Mouse (Mus musculus) kidney, embryonic 14.5 days (tissue): Measurements from ENCODE around the gene Enkd1. TPM values are rescaled to one million over a fixed set of nuclear protein-coding genes. Genes with fewer than 3 reads are reported as not detected.
A peak's percentile ranks its signal among the peaks of the same experiment; 100 is the strongest.

Source experiments
- ATAC-seq: fragments of 200-750 bp; cut with Nextera tagmentation; 2 replicates; pipeline ENCODE4 v1.8.0; 2017; ENCODE audit warnings: moderate number of reproducible peaks, mild to moderate bottlenecking, moderate TSS enrichment, moderate library complexity; ENCODE audit not compliant: low FRiP score, low TSS enrichment
- H3K27ac ChIP-seq: fragments of 300-500 bp; sonication (generic); 2 replicates; pipeline ENCODE4 v1.5.1; 2014; ENCODE audit warnings: low read depth, mild to moderate bottlenecking, low read length, moderate library complexity, mixed read lengths
- H3K27me3 ChIP-seq: fragments of 300-500 bp; sonication (generic); 2 replicates; pipeline ENCODE4 v1.6.1; 2014; ENCODE audit warnings: mild to moderate bottlenecking, low read length; ENCODE audit not compliant: control insufficient read depth, insufficient read depth
- H3K36me3 ChIP-seq: fragments of 300-500 bp; sonication (generic); 2 replicates; pipeline ENCODE4 v1.6.1; 2014; ENCODE audit warnings: low read length, mixed read lengths; ENCODE audit not compliant: control insufficient read depth, insufficient read depth
- H3K4me1 ChIP-seq: fragments of 300-500 bp; sonication (generic); 2 replicates; pipeline ENCODE4 v1.6.1; 2014; ENCODE audit warnings: low read length, mixed read lengths; ENCODE audit not compliant: control insufficient read depth, insufficient read depth
- H3K4me2 ChIP-seq: fragments of 300-500 bp; sonication (generic); replicated peaks from 2 replicates; pipeline ENCODE4 v1.6.1; 2014; ENCODE audit warnings: low read depth, mild to moderate bottlenecking, low read length
- H3K4me3 ChIP-seq: fragments of 300-500 bp; sonication (generic); 2 replicates; pipeline ENCODE4 v1.5.1; 2014; ENCODE audit warnings: mild to moderate bottlenecking, low read length
- H3K9ac ChIP-seq: fragments of 300-500 bp; sonication (generic); 2 replicates; pipeline ENCODE4 v1.6.1; 2014; ENCODE audit warnings: low read depth, mild to moderate bottlenecking, low read length, moderate library complexity
- H3K9me3 ChIP-seq: fragments of 300-500 bp; sonication (generic); 2 replicates; pipeline ENCODE4 v1.6.1; 2016; ENCODE audit warnings: low read length; ENCODE audit not compliant: control insufficient read depth
- WGBS: fragments of 180-500 bp; shearing (Covaris S2); extraction: QIAGEN DNeasy Blood & Tissue Kit; methylation state at CpG from one replicate; pipeline ENCODE4 v1.1.7; 2014; 5-methylcytosine and 5-hydroxymethylcytosine counted together
- polyA plus RNA-seq: library from polyadenylated mRNA; unstranded; fragments of >200 nt; fragmentation: Nextera tagmentation; extraction: Ambion mirVana; gene quantifications from 2 replicates; pipeline ENCODE4 v1.2.1, GENCODE M21; 2014

Gene Enkd1
- 33.0 and 36.2 TPM in 2 replicates for polyA plus RNA-seq

DNA sequence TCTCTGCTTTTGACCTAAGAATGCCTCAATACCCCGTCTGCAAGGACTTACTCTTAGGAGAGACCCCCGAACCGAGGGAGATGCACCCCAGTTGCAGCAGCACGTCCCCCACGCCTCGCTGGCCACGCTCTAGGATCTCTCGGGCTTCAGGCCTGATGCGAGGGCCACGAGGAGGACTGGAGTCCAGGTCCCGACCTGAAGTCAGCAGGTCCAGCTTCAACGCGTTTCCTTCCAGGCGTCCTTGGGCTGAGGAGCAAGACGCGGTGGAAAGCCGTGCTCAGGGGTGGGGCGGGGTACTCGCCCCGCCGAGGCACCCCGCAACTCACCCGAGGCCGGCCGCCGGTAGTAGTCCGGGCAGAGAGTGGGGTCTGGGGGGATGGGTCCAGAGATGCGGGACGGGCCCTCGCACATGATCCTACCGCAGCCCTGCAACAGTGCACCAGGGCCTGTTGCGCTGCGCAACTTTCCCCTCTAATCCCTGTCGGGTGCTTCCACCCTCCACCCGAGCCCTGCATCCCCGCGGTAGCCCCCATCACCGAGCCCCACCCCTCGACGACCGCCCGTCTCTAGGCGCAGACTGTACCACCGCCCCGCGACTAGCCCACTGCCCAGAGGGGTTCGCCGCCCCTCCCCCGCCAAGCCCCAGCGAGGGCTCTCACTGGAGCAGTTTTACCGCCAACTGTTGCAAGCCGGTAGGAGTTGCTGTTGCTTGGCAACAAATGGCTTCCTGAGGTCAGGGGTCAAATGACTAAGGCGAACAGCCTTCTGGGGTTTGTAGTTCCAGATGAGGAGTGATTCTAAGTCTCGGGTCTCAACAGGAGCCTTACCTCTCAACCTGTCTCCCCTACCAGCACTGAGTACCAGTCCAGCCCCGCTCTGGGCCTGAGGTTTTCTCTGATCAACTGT lies at the start of gene Enkd1, which contains the start of gene 4933405L10Rik:
Gene Enkd1 (minus strand): TSS at position 713 of the 906 bp plus-strand sequence.
Gene 4933405L10Rik (plus strand): TSS at position 158 of the 906 bp plus-strand sequence.
- peak within 1 kb of the TSS; percentile 79 for H3K9ac ChIP-seq
- peak within 1 kb of the TSS; percentile 69 for H3K4me3 ChIP-seq
- H3K27ac ChIP-seq, result no peak within 1 kb of the TSS
- no peaks in the 10 kb centered on the region for H3K27me3 ChIP-seq
- H3K9me3 ChIP-seq, result no peaks in the 10 kb centered on the region
- H3K4me2 ChIP-seq, result peak within 1 kb of the TSS; percentile 91
- no peaks in the 10 kb centered on the region; the same call in 1 of the 2 replicates for H3K4me1 ChIP-seq
- WGBS, result under 1% methylated on average over 55 of the region's 55 CpGs
- peaks cover 15% of the 10 kb centered on the region for H3K36me3 ChIP-seq
- peak; percentile 88 for ATAC-seq

GRCm38 (mm10) chr8:105754688-105755087 lies 46.7 kb upstream of the Enkd1 start:
- H3K4me1 ChIP-seq, result peaks cover 8% of the 10 kb centered on the region
- ATAC-seq, result no peak
- 60% methylated on average over 2 of the region's 2 CpGs for WGBS
- no peaks in the 10 kb centered on the region for H3K36me3 ChIP-seq
- no peak overlapping the region for H3K9ac ChIP-seq
- H3K27ac ChIP-seq, result no peak overlapping the region
- H3K27me3 ChIP-seq, result no peaks in the 10 kb centered on the region
- no peak overlapping the region for H3K4me2 ChIP-seq
- H3K4me3 ChIP-seq, result no peak overlapping the region
- no peaks in the 10 kb centered on the region for H3K9me3 ChIP-seq

DNA sequence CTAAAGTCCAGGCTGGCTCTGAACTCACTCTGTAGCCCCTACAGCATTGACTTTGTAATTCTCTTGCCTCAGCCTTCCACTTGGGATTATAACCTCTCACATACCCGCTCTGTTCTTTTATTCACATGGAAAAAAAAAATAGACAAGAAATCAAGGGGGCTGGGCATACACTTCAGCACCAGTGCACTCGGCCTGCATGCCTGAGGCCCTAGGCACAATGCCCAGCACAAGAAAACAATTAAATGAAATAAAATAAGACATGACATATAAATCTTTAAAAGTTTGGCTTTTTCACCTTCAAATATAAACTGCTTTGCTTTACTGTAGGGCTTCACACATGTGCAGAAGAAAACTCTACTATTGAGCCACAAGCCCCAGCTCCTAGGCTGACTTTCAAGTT lies 45.9 kb upstream of the Enkd1 start:
- Histone ChIP-seq H3K9me3 (no peaks in the 10 kb centered on the region), H3K27me3 (no peaks in the 10 kb centered on the region), H3K9ac (no peak overlapping the region), H3K4me2 (no peak overlapping the region), H3K27ac (no peak overlapping the region), H3K4me3 (no peak overlapping the region), H3K4me1 (peaks cover 9% of the 10 kb centered on the region), H3K36me3 (no peaks in the 10 kb centered on the region)
- 84% methylated on average over 2 of the region's 2 CpGs for WGBS
- no peak for ATAC-seq

DNA sequence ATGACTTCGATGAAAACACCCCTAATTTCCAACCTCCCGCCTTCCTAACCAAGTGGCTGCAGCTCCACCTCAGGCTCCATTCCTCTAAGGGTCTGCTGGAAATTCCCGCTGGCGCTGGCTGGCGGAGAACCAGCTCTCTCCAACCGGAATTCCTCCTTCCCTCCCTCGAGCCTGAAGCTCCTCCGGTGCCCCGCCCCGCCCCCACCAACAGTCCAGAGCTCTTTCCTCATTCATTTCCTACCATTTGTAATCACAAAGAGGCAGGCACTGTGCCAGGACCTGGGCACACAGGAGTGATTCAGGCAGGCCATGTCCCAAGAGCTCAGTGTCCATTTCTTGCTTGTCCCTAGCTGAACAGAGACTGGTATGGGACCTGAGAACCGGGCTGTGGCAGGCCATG lies 42.6 kb upstream of the Enkd1 start:
- peak; percentile 46; the same call in 1 of the 2 replicates for ATAC-seq
- peaks cover 18% of the 10 kb centered on the region for H3K4me1 ChIP-seq
- peak overlapping the region; percentile 49 for H3K27ac ChIP-seq
- H3K4me2 ChIP-seq, result no peak overlapping the region; the same call in 1 of the 2 replicates
- no peaks in the 10 kb centered on the region for H3K27me3 ChIP-seq
- H3K9ac ChIP-seq, result no peak overlapping the region
- H3K4me3 ChIP-seq, result no peak overlapping the region
- no peaks in the 10 kb centered on the region for H3K9me3 ChIP-seq
- no peaks in the 10 kb centered on the region for H3K36me3 ChIP-seq
- WGBS, result 7% methylated on average over 11 of the region's 11 CpGs

- H3K4me2 ChIP-seq, result no peak overlapping the region
- H3K4me3 ChIP-seq, result no peak overlapping the region
- no peak overlapping the region for H3K27ac ChIP-seq
- WGBS, result 66% methylated on average over 4 of the region's 4 CpGs
- H3K9ac ChIP-seq, result no peak overlapping the region
- ATAC-seq, result no peak
- no peaks in the 10 kb centered on the region for H3K9me3 ChIP-seq
- H3K4me1 ChIP-seq, result peaks cover 6% of the 10 kb centered on the region; the same call in 1 of the 2 replicates
- no peaks in the 10 kb centered on the region for H3K36me3 ChIP-seq
- H3K27me3 ChIP-seq, result no peaks in the 10 kb centered on the region
Measured at GRCm38 (mm10) chr8:105743301-105743700, 35.3 kb upstream of the Enkd1 start.

DNA sequence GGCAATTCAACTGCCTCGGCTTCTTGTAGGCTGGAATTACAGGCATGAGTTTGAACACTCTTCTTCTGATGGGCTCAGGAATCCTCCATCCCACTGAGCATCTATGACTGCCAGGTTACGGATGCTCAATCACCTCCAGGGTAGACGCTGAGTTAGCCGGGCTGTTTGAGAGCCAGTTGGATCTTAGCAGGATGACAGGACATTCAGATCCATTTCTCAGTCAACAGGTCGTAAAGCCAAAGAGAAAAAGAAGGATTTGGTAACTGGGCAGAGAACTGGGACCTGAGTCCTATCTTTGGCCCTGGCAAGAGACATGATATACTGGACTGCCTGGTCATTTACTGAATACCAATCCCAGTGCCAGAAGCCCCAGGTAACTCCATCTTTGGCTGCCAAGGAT lies 31.2 kb upstream of the Enkd1 start:
- Histone ChIP-seq H3K9ac (no peak overlapping the region), H3K4me1 (no peaks in the 10 kb centered on the region), H3K27me3 (no peaks in the 10 kb centered on the region), H3K4me3 (no peak overlapping the region), H3K27ac (no peak overlapping the region), H3K4me2 (no peak overlapping the region), H3K36me3 (no peaks in the 10 kb centered on the region), H3K9me3 (no peaks in the 10 kb centered on the region)
- WGBS, result 85% methylated on average over 5 of the region's 5 CpGs
- ATAC-seq, result no peak

- H3K36me3 ChIP-seq, result peaks cover 8% of the 10 kb centered on the region; the same call in 1 of the 2 replicates
- ATAC-seq, result no peak
- H3K4me2 ChIP-seq, result no peak overlapping the region
- H3K4me3 ChIP-seq, result no peak overlapping the region
- 81% methylated on average over 5 of the region's 5 CpGs for WGBS
- H3K4me1 ChIP-seq, result 0 out of 2 replicates have a peak, but pooled peaks cover 2% of the 10 kb centered on the region
- H3K27ac ChIP-seq, result no peak overlapping the region
- H3K27me3 ChIP-seq, result no peaks in the 10 kb centered on the region
- no peaks in the 10 kb centered on the region for H3K9me3 ChIP-seq
- no peak overlapping the region for H3K9ac ChIP-seq
Measured at GRCm38 (mm10) chr8:105732186-105732585, 24.2 kb upstream of the Enkd1 start.

DNA sequence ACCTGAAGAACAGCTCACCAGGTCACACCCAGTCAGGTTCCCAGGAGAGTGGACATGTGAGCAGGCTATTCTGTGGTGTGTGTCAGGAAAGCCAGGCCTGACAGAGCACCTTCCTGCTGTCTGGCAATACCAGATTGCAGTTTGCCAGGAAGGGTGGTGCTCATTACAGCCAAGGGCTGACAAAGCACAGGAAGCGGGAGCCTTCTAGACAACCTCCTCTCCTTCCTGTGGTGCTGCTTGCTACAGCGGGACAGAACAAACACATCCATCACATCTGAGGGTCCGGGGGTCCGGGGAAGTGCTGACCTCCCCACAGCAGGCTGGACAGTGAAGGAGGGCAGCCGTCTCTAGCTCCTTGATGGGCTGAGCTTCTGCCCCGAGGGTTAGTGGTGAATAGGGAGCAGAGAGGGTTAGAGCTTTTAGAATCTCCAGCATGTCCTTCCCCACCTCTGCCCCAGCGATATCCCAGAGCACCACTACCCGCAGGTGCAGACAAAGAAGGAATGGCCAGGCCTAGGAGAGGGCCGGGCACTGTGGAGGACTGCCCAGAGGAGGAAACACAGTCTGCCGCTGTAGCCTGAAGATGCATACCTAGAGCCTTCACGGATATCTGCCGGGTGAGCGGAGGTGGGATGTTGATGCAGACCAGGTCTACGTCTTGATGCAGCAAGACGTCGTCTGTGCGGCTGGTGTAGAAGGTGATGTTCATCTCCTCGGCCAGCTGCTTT lies 19.6 kb upstream of the Enkd1 start:
- Histone ChIP-seq H3K27ac (peak overlapping the region; percentile 67; the same call in 1 of the 2 replicates), H3K4me2 (no peak overlapping the region), H3K36me3 (peaks cover 23% of the 10 kb centered on the region), H3K9me3 (no peaks in the 10 kb centered on the region), H3K9ac (no peak overlapping the region), H3K4me3 (no peak overlapping the region), H3K4me1 (0 out of 2 replicates have a peak, but pooled peaks cover 2% of the 10 kb centered on the region), H3K27me3 (no peaks in the 10 kb centered on the region)
- no peak for ATAC-seq
- 82% methylated on average over 18 of the region's 18 CpGs for WGBS
